Mouse (Mus musculus) embryonic fibroblast, embryonic 13.5 days (primary cell): ENCODE data around the gene Repin1.

ENCODE experiments used
- CTCF ChIP-seq: IDR thresholded peaks from 2 replicates; pipeline ENCODE4 v1.5.1; 2011; ENCODE audit warnings: mild to moderate bottlenecking, control low read depth, low read length, moderate library complexity, borderline replicate concordance; ENCODE audit not compliant: insufficient read depth
- POLR2A ChIP-seq: IDR thresholded peaks from 2 replicates; pipeline ENCODE4 v1.6.1; 2011; ENCODE audit warnings: low read depth, mild to moderate bottlenecking, control low read depth, low read length, moderate library complexity

DNA sequence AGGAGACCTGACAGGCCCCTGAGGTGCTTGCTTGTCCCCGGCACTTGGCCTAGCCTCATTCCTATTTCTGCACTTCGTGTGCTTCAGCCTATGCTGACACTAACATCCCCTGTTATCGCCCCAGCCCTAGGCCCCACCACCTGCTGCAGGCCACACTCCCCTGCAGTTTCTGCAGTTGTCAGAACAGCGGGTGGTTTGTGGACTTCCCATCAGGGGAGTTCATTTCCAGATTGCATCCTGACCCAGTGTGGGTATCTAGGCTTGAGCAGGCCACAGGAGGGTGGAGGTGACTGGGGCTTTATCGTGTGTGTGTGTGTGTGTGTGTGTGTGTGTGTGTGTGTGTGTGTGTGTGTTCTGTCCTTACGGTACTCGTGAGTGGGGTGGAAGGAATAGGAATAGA lies 15.8 kb downstream of the Repin1 start:
- TF ChIP-seq POLR2A (no peak), CTCF (no peak)
